Mouse (Mus musculus): ENCODE results near the gene Gpc6.

The Gpc6 gene

DNA sequence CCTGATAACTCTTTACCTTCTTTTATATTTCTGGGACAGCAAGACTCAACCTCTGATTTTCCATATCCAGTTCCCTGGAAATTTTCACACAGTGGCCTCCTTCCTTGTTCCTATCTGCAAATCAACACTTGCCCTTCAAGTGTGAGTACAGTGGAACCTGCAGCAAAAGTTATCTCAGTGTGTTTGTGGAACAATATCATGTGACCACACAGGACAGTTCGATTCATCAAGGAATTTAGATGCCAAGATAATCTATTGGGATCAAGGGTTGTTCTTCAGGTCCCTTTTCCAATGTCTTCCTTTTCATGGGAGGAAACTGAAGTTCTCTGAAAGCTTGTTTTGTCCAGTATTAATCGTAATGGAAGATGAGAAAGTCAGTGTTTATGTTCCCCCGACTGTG is 891.6 kb downstream of the Gpc6 start:
- DNase-seq: no peak

DNA sequence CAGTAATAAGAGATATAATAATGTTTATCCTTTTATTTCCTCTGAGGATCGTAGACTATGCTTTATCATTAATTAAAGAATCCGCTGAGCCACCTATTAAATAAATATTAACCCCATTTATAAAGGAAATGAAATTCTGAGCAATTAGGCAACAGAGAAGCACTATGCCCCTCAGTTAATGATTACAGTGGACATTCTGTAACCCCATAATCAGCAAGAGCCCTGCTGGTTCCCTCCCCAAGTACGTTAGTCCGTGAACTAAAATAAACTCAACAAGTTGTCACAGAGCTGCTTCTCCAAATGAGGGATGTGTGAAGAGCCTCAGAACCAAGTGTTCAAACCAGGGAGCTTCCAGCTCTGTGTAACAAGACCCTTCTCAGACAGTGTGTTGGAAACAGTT is 892.1 kb downstream of the Gpc6 start:
- no peak for DNase-seq

DNA sequence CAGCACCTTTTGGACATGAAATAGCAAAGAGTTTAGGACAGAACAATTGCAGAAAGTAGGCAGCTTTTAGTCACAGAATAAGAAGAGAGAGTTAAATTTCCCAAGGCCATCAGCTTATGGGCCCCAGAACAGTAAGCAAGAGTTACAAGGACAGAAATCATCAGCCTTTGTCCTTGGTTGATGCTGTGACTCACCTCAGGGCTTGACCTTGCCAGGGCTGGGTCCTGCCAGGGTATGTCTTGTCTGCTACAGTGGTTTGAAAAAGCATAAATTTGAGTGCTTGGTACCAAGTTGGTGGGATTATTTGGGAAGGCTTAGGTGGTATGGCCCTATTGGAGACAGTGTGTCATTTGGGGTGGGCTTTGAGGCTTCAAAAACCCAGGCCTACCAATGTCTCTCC is 899.4 kb downstream of the Gpc6 start:
- no peak for DNase-seq

DNA sequence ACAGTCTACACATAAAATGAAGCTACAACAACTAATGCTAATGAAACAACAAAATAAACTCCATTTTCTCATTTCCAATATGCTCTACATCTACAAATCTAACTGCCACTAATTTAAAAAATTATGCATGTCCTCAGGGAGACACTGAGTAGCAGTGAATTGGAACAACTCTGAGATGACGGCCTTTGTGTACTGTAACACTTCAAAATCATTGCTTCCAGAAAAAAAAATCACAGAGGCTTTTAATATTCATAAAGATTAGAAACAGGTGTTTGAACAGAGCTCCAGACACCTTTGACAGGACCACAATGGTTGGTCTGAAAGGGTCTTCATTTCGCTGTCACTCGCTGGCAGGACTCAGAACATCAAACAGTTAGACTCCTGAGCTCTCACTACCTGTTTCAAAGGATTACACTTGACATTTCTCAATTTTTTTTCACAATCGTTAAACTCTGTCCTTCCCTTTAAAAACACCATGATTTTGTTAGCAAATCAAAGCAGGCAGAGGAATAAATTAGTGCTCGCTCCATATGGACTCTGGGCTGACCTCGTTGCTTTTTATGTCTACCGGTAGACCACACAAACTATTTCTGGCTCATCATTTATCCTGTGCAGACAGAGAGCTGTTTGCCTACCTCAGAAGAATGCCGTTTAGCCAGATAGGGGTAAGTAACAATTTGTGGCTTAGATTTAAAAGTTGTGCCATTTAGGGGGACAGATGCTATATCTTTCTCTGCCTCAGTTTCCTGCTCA is 901.4 kb downstream of the Gpc6 start:
- no peak for DNase-seq

DNA sequence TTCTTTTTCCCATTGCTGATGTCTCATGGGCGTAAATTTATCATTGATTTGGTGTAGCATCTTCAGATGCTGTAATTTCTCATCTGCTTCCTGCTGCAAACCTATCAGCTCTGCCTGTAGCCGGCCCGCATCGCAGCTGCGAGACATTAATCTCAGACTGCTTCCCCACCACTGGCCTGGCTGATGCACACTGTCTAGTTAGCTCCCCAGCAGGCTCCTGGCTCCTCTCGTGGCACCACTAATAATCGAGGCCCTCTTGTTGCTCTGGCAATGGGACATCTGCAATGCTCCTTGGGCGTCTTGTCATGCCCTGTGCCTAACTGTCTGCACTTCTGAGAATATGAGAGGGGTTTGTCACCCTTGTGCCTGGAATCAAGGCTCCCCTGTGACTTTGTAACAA is 906.2 kb downstream of the Gpc6 start:
- no peak for DNase-seq

DNA sequence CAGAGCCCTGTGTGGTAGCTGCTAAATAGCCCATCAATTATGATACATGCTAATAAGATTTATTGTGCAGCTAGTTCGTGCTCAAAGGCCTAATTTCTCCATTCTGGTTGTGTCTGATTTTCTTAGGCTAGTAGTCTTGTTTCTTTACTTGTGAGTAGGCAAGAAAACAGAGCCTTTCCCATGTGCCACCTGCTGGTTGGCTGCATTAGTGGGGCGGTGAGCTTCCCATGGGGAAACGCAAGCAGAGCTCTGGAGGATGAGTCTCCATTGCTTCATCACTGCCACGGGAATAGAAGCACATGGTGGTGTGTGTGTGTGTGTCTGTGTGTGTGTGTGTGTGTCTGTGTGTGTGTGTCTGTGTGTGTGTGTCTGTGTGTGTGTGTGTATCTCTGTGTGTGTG is 906.6 kb downstream of the Gpc6 start:
- DNase-seq: peak; percentile 39

DNA sequence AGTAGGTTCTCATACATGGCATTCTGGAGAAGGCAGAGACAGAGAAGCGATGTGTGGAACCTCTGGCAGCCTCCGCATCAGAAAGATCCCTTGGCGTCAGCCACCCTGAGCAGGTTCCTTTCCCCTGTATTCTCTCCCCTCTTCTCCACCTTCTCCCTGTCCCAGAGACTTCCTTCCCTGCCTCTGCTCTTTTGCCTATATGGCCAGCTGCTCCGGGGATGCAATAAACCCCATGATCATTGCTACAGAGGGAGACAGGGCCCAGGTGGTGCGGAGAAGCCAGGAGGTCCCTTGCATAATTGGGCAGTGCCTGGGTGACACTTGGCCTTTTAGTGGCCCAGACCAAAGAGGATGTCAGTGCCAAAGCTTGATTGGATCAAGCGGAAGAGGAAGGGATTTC is 910.4 kb downstream of the Gpc6 start:
- DNase-seq: no peak

DNA sequence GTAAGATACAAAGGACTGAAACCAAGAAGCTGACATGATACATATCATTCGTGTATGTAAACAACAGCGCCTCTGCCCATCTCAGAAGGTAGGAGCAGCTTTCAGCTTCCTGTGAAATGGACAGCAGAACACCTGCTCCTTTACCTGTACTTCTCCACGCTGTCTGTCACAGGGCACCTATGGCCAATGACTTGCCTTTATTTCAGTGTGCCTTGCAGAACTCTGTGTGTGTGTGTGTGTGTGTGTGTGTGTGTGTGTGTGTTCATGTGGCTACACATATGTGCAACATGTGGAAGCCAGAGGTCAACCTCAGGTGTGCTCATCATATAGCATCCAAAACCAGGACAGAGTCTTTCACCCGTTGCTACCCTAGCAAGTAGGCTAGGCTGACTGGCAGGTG is 911.9 kb downstream of the Gpc6 start:
- DNase-seq: no peak

DNA sequence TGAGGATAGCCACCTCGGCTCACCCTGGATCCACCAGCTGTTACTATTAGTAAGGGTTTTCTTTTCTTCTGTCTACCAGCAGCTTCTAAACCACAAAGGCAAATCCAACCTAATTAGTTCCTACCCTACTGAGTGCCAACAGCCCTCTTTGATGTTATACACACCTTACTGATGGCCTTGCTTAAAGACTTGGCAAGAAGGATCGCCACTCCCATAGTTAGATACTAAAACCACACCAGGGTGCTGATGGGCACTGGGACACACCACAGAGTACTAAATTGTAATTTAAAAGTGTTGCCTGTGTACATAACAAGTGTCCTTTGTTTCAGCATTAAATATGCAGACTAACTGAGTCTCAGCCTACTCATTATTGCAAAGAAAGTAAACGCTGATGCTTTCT is 912.6 kb downstream of the Gpc6 start:
- no peak for DNase-seq

DNA sequence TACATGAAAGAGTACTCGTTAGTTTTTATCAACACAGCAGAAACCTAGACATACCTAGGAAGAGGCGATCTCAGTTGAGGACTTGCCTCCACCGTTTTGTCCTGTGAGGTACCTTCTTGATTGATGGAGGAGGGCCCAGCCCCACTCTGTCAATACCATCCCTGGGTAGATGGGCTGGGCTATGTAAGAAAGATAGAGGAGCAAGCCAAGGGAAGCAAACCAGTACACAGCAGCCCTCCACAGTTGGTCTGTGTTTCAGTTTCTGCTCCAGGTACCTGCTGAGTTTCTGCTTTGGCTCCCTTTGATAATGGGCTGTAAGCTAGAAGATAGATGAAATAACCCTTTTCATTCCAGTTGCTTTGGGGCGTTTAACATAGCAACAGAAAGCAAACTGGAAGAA is 916.1 kb downstream of the Gpc6 start:
- no peak for DNase-seq

DNA sequence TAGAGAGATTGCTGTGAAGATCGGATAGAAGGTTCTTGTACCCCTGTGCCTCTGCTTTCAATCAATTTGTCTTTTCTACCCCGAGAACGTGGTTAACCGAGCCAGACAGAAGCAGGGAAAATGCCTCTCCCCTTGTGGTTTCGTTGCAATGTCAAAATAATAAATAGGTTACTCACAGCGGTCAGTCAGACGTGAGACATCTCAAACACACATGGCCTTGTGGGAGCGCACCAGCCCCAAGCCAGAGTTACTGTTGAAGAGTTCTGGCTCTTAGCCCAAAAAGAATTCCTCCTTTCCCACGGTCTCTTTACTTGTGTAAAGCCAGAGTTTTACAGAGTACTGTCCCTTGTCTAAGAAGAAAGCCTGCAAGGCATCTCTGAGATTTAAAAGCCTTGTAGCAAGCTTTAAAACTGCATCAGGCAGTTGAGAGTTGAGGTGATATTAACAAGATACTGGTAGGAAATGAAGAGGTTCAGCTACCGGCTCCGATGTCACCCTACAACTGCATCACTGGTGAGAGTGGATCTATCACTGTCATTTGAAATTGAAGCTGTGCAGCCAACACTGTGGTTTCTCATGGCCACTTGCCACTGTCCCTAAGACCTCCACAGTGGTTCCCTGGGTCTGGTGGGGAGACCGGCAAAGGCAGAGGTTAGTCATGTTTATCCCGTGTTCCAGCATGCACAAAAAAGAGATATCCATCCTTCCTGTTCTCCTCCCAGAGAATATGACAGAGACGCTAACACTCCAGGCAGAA is 916.9 kb downstream of the Gpc6 start:
- no peak for DNase-seq

DNA sequence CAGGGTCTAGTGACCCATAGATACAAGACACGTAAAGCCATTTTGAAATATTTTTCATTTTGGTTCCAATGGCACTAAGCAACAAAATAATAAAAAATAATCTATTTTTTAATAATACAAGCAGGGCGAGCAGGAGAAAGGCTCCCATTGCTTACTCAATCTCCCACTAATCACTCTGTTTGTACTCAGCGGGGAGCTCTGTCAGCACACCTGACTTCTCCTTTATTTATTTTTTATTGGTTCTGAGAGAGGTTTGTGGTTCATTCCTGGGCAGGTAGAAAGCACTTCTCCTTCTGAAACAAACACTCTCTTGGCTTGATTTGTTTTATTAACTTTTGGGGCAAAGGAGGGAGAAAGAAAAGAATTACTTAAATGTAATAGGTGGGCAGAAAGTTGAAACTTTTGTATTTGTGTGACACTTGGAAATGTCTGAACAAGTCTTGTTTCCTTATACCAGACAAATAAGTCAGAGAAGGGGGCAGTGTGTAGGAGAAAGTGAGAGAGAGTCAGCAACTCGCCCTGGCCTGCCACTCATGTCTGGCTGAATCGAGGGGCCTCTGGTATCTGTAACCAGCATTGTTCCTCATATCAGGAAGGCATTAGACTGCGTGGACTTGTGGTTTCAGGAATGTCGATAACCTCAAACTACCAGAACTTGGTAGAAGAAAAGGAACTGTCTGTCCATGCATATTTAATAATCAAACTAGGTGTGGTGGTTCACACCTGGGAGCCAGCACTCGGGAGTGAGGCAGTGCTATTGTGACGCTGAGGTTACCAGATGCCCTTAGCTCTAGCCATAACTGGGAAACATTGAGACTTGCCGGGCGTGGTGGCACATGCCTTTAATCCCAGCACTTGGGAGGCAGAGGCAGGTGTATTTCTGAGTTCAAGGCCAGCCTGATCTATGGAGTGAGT is 924.7 kb downstream of the Gpc6 start:
- DNase-seq: no peak

DNA sequence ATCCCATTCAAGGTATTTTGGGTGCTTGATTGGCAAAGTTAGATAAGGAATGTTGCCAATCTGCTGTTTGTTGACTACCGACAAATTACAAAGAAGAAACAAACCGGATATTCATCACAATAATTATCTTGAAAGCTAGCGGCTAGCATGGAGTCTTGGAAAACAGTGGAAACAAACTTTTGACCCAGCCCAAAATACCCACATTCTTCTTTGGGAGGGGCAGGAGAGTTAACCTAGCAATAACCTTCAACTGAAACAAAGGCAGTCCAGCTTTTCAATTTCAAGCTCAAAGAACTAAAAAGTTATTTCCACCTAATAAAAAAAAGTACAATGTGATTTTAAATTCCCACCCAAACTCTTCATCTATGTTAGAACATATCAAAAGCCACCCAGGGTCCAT is 927.2 kb downstream of the Gpc6 start:
- DNase-seq: no peak

DNA sequence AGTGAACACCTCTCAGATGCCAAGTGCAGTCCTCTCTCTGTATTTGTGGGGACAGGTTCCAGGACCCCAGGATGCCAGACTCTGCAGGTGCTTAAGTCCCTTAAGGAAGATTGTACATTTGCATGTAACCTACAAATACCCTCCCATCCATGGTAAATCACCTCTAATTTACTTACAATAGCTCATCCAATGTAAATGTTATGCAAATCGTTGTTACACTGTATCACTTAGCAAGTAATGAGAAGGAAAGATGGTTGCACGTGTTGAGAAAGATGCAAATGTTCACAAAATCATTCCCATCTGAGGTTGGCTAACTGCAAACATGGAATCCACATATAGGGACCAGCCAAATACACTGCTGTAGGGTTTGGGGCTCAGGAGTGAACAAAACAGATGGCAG is 927.7 kb downstream of the Gpc6 start:
- no peak for DNase-seq

DNA sequence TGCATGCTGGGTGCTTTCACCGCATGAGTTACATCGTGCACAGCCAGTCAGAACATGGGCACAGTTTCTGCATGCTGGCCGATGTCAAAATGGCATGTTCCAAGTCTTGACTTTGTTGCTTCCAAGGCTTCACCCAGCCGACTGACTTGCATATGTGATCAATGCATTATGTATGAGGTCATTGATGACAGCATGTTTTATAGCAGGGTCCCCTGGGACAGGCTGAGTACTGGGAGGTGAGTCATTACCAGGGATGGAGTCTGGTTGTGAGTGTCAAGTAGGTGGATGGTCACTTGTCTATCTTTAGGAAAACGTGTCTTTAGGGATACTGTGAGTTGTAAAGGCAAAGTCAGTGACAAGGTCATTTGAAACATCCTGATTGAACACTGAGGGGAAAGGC is 929.4 kb downstream of the Gpc6 start:
- no peak for DNase-seq

DNA sequence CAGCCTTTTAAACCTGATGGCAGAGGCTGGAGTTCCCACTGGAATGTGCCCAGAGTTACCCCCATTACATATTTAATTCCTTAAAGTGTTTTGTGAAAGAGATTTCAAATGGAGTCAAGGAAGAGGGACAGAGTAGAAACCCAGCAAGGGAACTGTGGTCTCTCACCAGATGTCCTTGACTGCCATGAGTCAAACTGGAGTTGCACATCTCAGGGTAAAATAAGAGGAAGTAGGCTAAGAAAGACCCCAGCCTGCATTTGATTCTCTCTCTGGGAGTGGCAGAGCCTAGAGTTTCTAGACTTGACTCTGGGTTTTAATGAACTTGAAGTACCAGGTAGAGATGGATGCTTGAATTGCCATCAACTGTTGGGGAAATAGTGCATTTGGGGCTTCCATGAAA is 946.2 kb downstream of the Gpc6 start:
- DNase-seq: no peak

DNA sequence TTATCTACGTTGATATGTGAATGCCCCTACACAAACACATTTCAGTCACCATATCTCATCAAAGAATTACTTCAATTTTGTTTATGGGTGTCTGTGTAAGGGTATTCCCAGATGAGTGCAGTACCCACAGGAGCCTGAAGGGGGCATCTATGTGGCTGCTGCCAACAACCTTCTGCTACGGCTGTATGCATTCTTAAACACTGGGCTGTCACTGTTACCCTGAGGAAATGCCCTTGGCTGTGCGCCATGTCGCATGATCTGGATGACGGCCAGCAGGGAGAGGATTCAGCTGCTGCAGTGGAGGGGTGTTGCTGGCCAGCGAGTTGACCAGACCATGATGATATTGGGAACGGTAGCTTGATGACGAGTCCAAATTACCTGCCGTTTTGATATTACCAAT is 954.2 kb downstream of the Gpc6 start:
- no peak for DNase-seq

DNA sequence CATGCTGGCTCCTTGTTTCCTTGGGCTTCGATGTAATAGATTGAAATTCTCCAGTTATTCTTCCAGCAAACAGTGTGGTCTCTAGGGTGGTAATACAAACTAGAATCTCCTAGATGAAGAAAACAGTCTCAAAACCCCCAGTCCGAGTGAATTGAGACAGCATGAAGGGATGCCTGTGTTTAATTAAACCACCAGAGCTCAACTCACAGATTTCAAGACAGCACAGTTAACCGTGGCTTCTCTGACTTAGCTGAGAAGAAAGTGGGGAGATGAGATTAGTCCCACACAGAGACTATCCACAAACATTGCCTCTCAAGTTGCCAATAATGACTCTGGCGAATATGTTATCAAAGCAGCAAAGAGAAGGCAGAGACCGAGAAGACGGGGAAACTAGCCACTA is 956.0 kb downstream of the Gpc6 start:
- DNase-seq: no peak

DNA sequence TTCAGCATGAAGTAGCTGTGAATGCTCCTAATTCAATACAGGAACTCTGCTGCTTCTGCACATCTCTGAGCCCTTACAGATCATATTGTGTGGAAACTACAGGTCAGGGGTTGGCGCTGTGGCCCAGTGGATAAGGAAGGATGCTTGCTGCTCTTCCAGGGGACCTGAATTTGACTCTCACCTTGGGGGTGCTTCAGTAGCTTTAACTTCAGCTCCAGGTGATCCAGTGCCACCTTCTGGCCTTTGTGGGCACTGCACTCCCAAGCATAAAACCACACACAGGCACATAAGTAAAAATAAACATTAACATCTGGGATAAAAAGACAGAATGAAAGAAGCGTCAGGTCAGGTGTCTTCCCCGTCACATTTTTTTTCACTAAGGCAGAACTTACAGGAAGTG is 957.1 kb downstream of the Gpc6 start:
- DNase-seq: no peak

DNA sequence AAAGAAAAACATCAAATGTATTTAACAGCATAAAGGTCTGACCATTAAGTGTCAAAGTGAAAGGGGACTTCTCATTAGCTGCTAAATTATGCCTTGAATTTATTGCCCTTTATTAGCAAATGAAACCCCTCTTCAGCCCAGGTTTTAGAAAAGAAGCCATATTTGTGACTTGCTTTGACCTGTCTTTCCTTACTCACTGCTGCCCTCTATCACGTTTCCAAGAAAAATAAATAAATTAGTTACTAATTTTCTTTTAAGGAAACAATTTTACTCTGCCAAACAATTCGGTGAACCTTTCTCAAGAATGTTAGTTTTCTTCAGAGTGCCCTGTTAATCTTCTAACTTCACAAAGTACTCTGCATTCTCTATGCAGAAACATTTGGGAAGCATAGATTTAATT is 964.5 kb downstream of the Gpc6 start:
- no peak for DNase-seq

DNA sequence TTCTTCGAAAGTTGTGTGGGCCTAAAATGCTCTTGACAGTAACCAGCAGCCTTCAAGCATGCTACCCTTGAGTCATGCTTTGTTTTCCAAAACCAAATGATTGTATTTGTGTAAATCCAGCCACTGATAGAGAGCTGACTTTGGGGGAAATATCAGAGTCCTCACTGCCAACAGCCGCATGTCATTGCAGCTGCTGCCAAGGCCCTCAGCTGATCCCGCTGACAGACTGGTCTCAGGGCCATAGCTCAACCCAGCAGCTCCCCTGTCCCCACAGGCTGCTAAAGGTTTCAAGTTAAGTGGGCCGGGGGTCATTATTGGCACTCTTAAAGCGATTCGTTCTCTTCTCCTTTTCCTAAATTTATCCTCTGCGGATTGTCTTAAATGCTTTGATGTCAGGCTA is 966.3 kb downstream of the Gpc6 start:
- no peak for DNase-seq

DNA sequence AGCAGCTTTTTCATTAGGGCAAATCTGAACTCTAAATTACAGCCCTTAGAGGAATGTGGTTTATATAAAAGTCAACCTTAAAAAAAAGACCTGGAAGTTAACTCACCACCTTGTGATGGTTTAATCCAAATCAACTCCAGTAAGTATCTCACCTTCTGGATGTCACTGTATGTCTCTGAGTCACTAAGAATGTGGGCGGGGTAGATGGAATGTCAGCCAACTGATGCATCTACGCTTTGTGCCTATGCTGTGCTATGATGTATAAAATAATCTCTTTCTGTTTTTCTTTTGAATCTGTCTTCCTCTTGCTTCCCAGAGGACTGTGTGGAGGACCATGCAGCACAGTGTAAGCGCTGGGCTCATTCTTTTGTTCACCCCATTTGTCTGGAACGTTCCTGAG is 966.9 kb downstream of the Gpc6 start:
- DNase-seq: no peak

DNA sequence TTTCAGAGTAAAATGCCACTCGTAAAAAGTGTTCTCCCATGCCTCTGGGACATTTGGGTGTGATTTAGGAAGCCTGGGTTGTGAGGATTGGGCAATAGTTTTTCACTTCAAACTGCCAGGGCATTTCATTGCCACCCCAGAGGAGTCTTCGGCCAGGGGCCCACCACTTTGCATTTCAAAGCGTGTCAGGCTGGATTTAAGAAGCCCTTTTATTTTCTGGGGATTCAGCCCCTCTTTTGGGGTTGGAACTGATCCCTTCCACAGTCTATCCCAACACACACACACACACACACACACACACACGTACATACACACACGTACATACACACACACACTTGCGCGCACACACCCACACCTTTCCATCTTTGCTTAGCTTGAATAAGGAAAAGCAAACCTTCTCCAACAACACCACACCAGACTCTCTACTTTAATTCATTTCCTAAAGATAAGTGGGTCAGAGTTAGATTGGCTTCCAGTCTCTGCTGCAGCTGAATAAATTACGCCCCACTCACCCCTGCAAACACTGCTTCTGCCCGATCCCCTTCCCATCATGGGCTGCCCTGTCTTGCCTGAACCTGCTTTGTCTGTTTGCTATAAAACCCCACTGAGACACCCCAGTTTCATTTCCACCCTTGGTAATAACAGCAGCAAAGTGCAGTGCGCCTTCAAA is 969.9 kb downstream of the Gpc6 start:
- DNase-seq: no peak
